Mouse (Mus musculus): Measurements from ENCODE around the gene Tradd.

GRCm38 (mm10) chr8:105289805-105290460, 25.5 kb upstream of the Tradd start, which contains the start of gene 4931428F04Rik:
- TF ChIP-seq CTCF (conservative IDR thresholded peaks at IDR 0.05; ENCODE audit: low read length) (no peak; the same call in 1 of the 2 replicates), NANOG (IDR thresholded peaks at IDR 0.05; ENCODE audit: borderline replicate concordance, low read length) (no peak)
